Mouse (Mus musculus) liver, postnatal 0 days (tissue): ENCODE data around the gene Ilvbl.

Experiments
- CTCF ChIP-seq: sonication (generic); IDR thresholded peaks from 2 replicates; pipeline ENCODE4 v1.5.1; 2016; ENCODE audit warnings: antibody characterized with exemption, low read depth
- EP300 ChIP-seq: IDR thresholded peaks from 2 replicates; pipeline ENCODE4 v1.6.1; 2016; ENCODE audit warnings: antibody characterized with exemption, low read depth, mild to moderate bottlenecking

- TF ChIP-seq CTCF (no peak), EP300 (no peak)
Measured at GRCm38 (mm10) chr10:78583347-78583746, 9.2 kb downstream of the Ilvbl start.
